Mouse (Mus musculus): ENCODE measurements around the gene Tmem87a. TPM values are rescaled to one million over a fixed set of nuclear protein-coding genes. Genes with fewer than 3 reads are reported as not detected.

The Tmem87a gene
- total RNA-seq (2023) = 51.9 to 54.2 TPM (median 54.0 TPM) in 4 replicates

GRCm38 (mm10) chr2:120403986-120404822 is at the start of gene Tmem87a:
TSS of gene Tmem87a (minus strand) at chr2:120404113.

GRCm38 (mm10) chr2:120403653-120403985 is 294 bp downstream of the Tmem87a start, which contains the start of gene Ganc:
TSS of gene Ganc (plus strand) at chr2:120403896.

GRCm38 (mm10) chr2:120352682-120353646 is 50.9 kb downstream of the Tmem87a start, which contains the start of gene Vps39:
TSS of gene Vps39 (minus strand) at chr2:120353137.

GRCm38 (mm10) chr2:120313976-120314375 is 89.9 kb downstream of the Tmem87a start, which contains the start of gene Pla2g4f:
TSS of gene Pla2g4f (minus strand) at chr2:120314165.

Other genes starting within 250 kb of the Tmem87a start
- 90.2 to 111 TPM (median 102 TPM) in 4 replicates for gene Ehd4, start 249.5 kb downstream of the Tmem87a start, total RNA-seq (2023)
- gene Pla2g4e, start 158.8 kb downstream of the Tmem87a start, total RNA-seq (2023) = not detected in 4 replicates
- not detected in 4 replicates for gene Pla2g4d, start 114.9 kb downstream of the Tmem87a start, total RNA-seq (2023)
- 0.18 to 0.53 TPM in 2 of 4 replicates, not detected in the others for gene Pla2g4f, start 89.9 kb downstream of the Tmem87a start, total RNA-seq (2023)
- gene Vps39, start 51.0 kb downstream of the Tmem87a start, total RNA-seq (2023) = 59.9 to 81.8 TPM (median 70.3 TPM) in 4 replicates
- 41.0 to 54.8 TPM (median 42.9 TPM) in 4 replicates for gene Ganc, start 217 bp downstream of the Tmem87a start, total RNA-seq (2023)
- 0.73 to 2.2 TPM (median 1.4 TPM) in 4 replicates for gene Capn3, start 51.9 kb upstream of the Tmem87a start, total RNA-seq (2023)
- gene Zfp106, start 159.7 kb upstream of the Tmem87a start, total RNA-seq (2023) = 116 to 120 TPM (median 119 TPM) in 4 replicates
- gene Snap23, start 163.6 kb upstream of the Tmem87a start, total RNA-seq (2023) = 36.5 to 52.1 TPM (median 46.1 TPM) in 4 replicates
- 17.9 to 22.0 TPM (median 20.4 TPM) in 4 replicates for gene Haus2, start 205.3 kb upstream of the Tmem87a start, total RNA-seq (2023)
- gene Lrrc57, start 205.4 kb upstream of the Tmem87a start, total RNA-seq (2023) = 24.5 to 36.5 TPM (median 30.2 TPM) in 4 replicates
- 0.39 to 0.81 TPM (median 0.74 TPM) in 4 replicates for gene Stard9, start 225.0 kb upstream of the Tmem87a start, total RNA-seq (2023)

All from B cell, adult 62 days (primary cell).